ENCODE assay signal across 23 mouse cellular contexts in the genomic region with DNA sequence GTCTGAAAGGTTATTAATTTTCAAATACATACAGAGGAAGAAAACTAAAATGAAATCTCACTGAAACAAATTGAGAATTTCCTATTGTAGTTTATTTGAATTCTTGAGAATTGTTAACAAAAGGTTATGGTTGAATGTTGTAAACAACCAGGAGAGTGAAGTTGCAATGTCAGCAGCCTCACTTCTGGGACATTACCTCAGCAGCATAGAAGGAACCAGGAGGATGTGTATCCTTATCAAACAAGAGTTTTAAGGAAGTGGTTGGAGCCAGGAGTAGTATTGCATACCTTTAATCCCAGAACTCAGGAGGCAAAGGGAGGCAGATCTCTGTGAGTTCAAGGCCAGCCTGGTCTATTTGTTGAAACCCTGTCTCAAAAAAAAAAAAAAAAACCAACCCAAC. TPM values are rescaled to one million over a fixed set of nuclear protein-coding genes. Genes with fewer than 3 reads are reported as not detected.
DNase-seq lines count a peak whose midpoint lies in the region; ATAC-seq and TF ChIP-seq lines count a peak whose summit lies in the region.
"Had no signal": no experiment of that assay in that cellular context is flagged by ENCODE, and none has a peak within 500 bp of the region (broad histone marks: within the 10 kb centered on the region; RNA-seq: fewer than 3 reads in every experiment).

No protein-coding gene starts in this region.

- H3K36me3 ChIP-seq in heart, adult 2 months (ENCODE audit: control insufficient read depth, insufficient read depth, low read length) = no peaks in the 10 kb centered on the region
- H3K36me3 ChIP-seq in midbrain, embryonic 11.5 days (ENCODE audit: control insufficient read depth, insufficient read depth, low read length) = no peaks in the 10 kb centered on the region
- H3K36me3 ChIP-seq in midbrain, embryonic 15.5 days (replicated peaks) = no peaks in the 10 kb centered on the region
- H3K36me3 ChIP-seq in MEL (ENCODE audit: control insufficient read depth in 1 of 2, insufficient read depth in 2 of 2, low read length in 2 of 2) = peaks cover 3 to 41% of the 10 kb centered on the region in 2 experiments; a peak in 3 of 4 replicates

- no peaks in the 10 kb centered on the region for H3K9me3 ChIP-seq in midbrain, embryonic 11.5 days (ENCODE audit: control insufficient read depth, low read length)
- no peaks in the 10 kb centered on the region for H3K9me3 ChIP-seq in midbrain, embryonic 15.5 days
- no peaks in the 10 kb centered on the region for H3K9me3 ChIP-seq in MEL (replicated peaks; ENCODE audit: insufficient read depth, low read length)
- H3K9me3 ChIP-seq: G1E had no signal

- no peak for ATAC-seq in midbrain, embryonic 11.5 days (ENCODE audit: low FRiP score)
- no peak for ATAC-seq in midbrain, embryonic 15.5 days (replicated peaks)
- ATAC-seq in granulocyte monocyte progenitor cell, adult 5-6 weeks (replicated peaks; ENCODE audit: poor library complexity, severe bottlenecking) = peak; percentile 37; the same call in 1 of the 2 replicates
- ATAC-seq: activated CD4-positive, CD25-positive, alpha-beta regulatory T cell, adult 4 months; CD4-positive, CD25-positive, alpha-beta regulatory T cell, adult 4 months; Patski had no signal

- no peaks in the 10 kb centered on the region for H3K79me2 ChIP-seq in heart, adult 2 months (replicated peaks; ENCODE audit: control insufficient read depth, insufficient read depth, low read length)
- H3K79me2 ChIP-seq in MEL (ENCODE audit: control insufficient read depth, insufficient read depth, low read length, poor library complexity) = peaks cover 5% of the 10 kb centered on the region

- TF ChIP-seq POLR2A in heart, adult 2 months (IDR thresholded peaks at IDR 0.05; ENCODE audit: insufficient read depth, low read depth, low read length) = no peak
- TF ChIP-seq POLR2A in MEL (IDR thresholded peaks at IDR 0.05; ENCODE audit: control insufficient read depth in 1 of 2, insufficient read depth in 1 of 2, low read depth in 1 of 2, low read length in 2 of 2, poor library complexity in 1 of 2) = no peak

- no peak overlapping the region for H3K27ac ChIP-seq in heart, adult 2 months
- H3K27ac ChIP-seq in midbrain, embryonic 11.5 days (ENCODE audit: low read depth, low read length) = no peak overlapping the region
- no peak overlapping the region for H3K27ac ChIP-seq in midbrain, embryonic 15.5 days
- H3K27ac ChIP-seq in MEL (ENCODE audit: control insufficient read depth, low read depth, low read length) = no peak overlapping the region

- H3K4me3 ChIP-seq in heart, adult 2 months = no peak overlapping the region
- no peak overlapping the region for H3K4me3 ChIP-seq in midbrain, embryonic 11.5 days (ENCODE audit: low read depth, low read length)
- no peak overlapping the region for H3K4me3 ChIP-seq in midbrain, embryonic 15.5 days
- no peak overlapping the region for H3K4me3 ChIP-seq in MEL (ENCODE audit: control insufficient read depth in 1 of 2, insufficient read depth in 1 of 2, low read depth in 2 of 2, low read length in 2 of 2)

- intact Hi-C loops in heart, adult 2 months (cut with DNase I) = no loop called here

- TF ChIP-seq CTCF in heart, adult 2 months (IDR thresholded peaks at IDR 0.05) = no peak
- TF ChIP-seq CTCF in MEL (IDR thresholded peaks at IDR 0.05 in 2 of 3, conservative IDR thresholded peaks at IDR 0.05 in 1 of 3; ENCODE audit: control insufficient read depth in 1 of 3, insufficient read depth in 1 of 3, low read depth in 2 of 3, low read length in 3 of 3, poor library complexity in 1 of 3, severe bottlenecking in 1 of 3) = no peak

- peak; percentile 13 for DNase-seq in heart, adult 11 months
- DNase-seq in heart, adult 2 months = no peak
- DNase-seq in midbrain, embryonic 11.5 days (ENCODE audit: low spot score, missing footprints) = peak; percentile 6
- DNase-seq in MEL (ENCODE audit: low read depth, low spot score) = peak; percentile 47
- DNase-seq in layer of hippocampus, adult 8-10 months (ENCODE audit: low spot score in 2 of 2) = no peak
- DNase-seq in cerebellum, postnatal 14 days = no peak
- DNase-seq: adrenal gland, adult 2 months; adrenal gland, adult 8-10 months; adrenal gland, postnatal 10 days; adrenal gland, postnatal 14 days; adrenal gland, postnatal 25 days; adrenal gland, postnatal 36 days; B cell, adult 2 months; cerebellum, adult 11 months; cerebellum, adult 11-12 months; cerebellum, adult 18-20 months had no signal

- no peak for TF ChIP-seq EP300 in heart, adult 2 months (IDR thresholded peaks at IDR 0.05; ENCODE audit: insufficient read depth, low read depth, low read length)
- no peak; a peak in 1 of 4 replicates for TF ChIP-seq EP300 in MEL (IDR thresholded peaks at IDR 0.05; ENCODE audit: low read depth in 1 of 2, low read length in 2 of 2)

- H3K4me1 ChIP-seq in heart, adult 2 months (ENCODE audit: control insufficient read depth, insufficient read depth, low read length) = no peaks in the 10 kb centered on the region
- H3K4me1 ChIP-seq in midbrain, embryonic 11.5 days (ENCODE audit: control insufficient read depth, insufficient read depth, low read length) = no peaks in the 10 kb centered on the region
- 0 out of 2 replicates have a peak, but pooled peaks cover 2% of the 10 kb centered on the region for H3K4me1 ChIP-seq in midbrain, embryonic 15.5 days
- peaks cover 26 to 30% of the 10 kb centered on the region in 2 experiments for H3K4me1 ChIP-seq in MEL (ENCODE audit: control insufficient read depth in 1 of 2, insufficient read depth in 2 of 2, low read length in 2 of 2)

- no peak overlapping the region for H3K4me2 ChIP-seq in midbrain, embryonic 11.5 days
- H3K4me2 ChIP-seq in midbrain, embryonic 15.5 days = no peak overlapping the region

- no peak overlapping the region for H3K9ac ChIP-seq in heart, adult 2 months (ENCODE audit: low read depth, low read length)
- H3K9ac ChIP-seq in midbrain, embryonic 11.5 days (ENCODE audit: low read length) = no peak overlapping the region
- no peak overlapping the region for H3K9ac ChIP-seq in midbrain, embryonic 15.5 days
- no peak overlapping the region for H3K9ac ChIP-seq in MEL (ENCODE audit: control insufficient read depth, low read depth, low read length, poor library complexity, severe bottlenecking)

- TF ChIP-seq RAD21 in MEL (IDR thresholded peaks at IDR 0.05; ENCODE audit: low read depth, low read length) = no peak

- H3K27me3 ChIP-seq in heart, adult 2 months (ENCODE audit: control insufficient read depth, insufficient read depth, low read length) = no peaks in the 10 kb centered on the region
- H3K27me3 ChIP-seq in midbrain, embryonic 11.5 days (ENCODE audit: control insufficient read depth, insufficient read depth, low read length) = no peaks in the 10 kb centered on the region
- H3K27me3 ChIP-seq in midbrain, embryonic 15.5 days (replicated peaks) = no peaks in the 10 kb centered on the region
- no peaks in the 10 kb centered on the region for H3K27me3 ChIP-seq in MEL (ENCODE audit: control insufficient read depth in 1 of 2, insufficient read depth in 2 of 2, low read length in 2 of 2)
- H3K27me3 ChIP-seq: CH12.LX, Patski had no signal

TF ChIP-seq in MEL, 35 proteins besides CTCF, POLR2A, EP300 and RAD21:
- peak; percentile 59 for TF ChIP-seq ETS1 (IDR thresholded peaks at IDR 0.05; ENCODE audit: low read depth, low read length)
- peak; percentile 75 for TF ChIP-seq MAFK (IDR thresholded peaks at IDR 0.05; ENCODE audit: borderline replicate concordance, low read depth, low read length)
- TF ChIP-seq ZMIZ1 (IDR thresholded peaks at IDR 0.05; ENCODE audit: low read depth, low read length) = no peak
- no peak for TF ChIP-seq HCFC1 (IDR thresholded peaks at IDR 0.05; ENCODE audit: low read depth, low read length)
- TF ChIP-seq BHLHE40 (IDR thresholded peaks at IDR 0.05; ENCODE audit: borderline replicate concordance, low read depth, low read length) = no peak
- TF ChIP-seq JUND (IDR thresholded peaks at IDR 0.05; ENCODE audit: low read depth, low read length) = no peak
- TF ChIP-seq GATA1 (IDR thresholded peaks at IDR 0.05; ENCODE audit: low read depth, low read length) = peak; percentile 36; the same call in 1 of the 2 replicates

RNA-seq across cellular contexts. Expression of a gene that starts 37.2 kb away (rescaled TPM):
- total RNA-seq in heart, adult 2 months (2021) = 1 to 10 TPM; 7.4 to 9.4 TPM
- 2.6 and 2.8 TPM in 2 replicates for polyA plus RNA-seq in heart, adult 2 months (2012; rRNA removed)
- 7.2 and 8.2 TPM in 2 replicates for polyA plus RNA-seq in midbrain, embryonic 11.5 days (2014; fragmentation: Nextera tagmentation; extraction: Ambion mirVana)
- 8.0 and 8.1 TPM in 2 replicates for polyA plus RNA-seq in midbrain, embryonic 15.5 days (2015; fragmentation: Nextera tagmentation; extraction: Ambion mirVana)
- 20.9 and 21.7 TPM in 2 replicates for total RNA-seq in MEL (2012; rRNA removed)
- polyA plus RNA-seq in MEL (2012; ENCODE audit: insufficient read depth in 1 of 2, insufficient read length in 2 of 2, low read depth in 1 of 2, low replicate concordance in 2 of 2, missing spikeins in 1 of 2) = 100 to 1,000 TPM in 1 of 2 experiments, 10 to 100 TPM in 1; 20.0 to 133 TPM
- 33.1 and 34.4 TPM in 2 replicates for total RNA-seq in granulocyte monocyte progenitor cell, adult 5-6 weeks (2014; fragmentation: Nextera tagmentation)
- 45.1 and 49.9 TPM in 2 replicates for total RNA-seq in granulocyte monocyte progenitor cell, adult 5-6 weeks (2017)
- total RNA-seq in layer of hippocampus, adult 8-10 months (2022) = 10 to 100 TPM; 22.9 to 25.2 (median 24.0) TPM

RNA-seq across cellular contexts. Expression of a gene that starts 52.2 kb away (rescaled TPM):
- total RNA-seq in heart, adult 2 months (2021) = 1 to 10 TPM; 8.8 to 9.9 TPM
- 9.2 and 14.1 TPM in 2 replicates for polyA plus RNA-seq in heart, adult 2 months (2012; rRNA removed)
- polyA plus RNA-seq in midbrain, embryonic 11.5 days (2014; fragmentation: Nextera tagmentation; extraction: Ambion mirVana) = 22.7 and 24.0 TPM in 2 replicates
- polyA plus RNA-seq in midbrain, embryonic 15.5 days (2015; fragmentation: Nextera tagmentation; extraction: Ambion mirVana) = 38.3 and 38.5 TPM in 2 replicates
- total RNA-seq in MEL (2012; rRNA removed) = 9.6 and 11.1 TPM in 2 replicates
- 10 to 100 TPM in 1 of 2 experiments, not detected in 1; 16.2 TPM for polyA plus RNA-seq in MEL (2012; ENCODE audit: insufficient read depth in 1 of 2, insufficient read length in 2 of 2, low read depth in 1 of 2, low replicate concordance in 2 of 2, missing spikeins in 1 of 2)
- 56.3 and 72.2 TPM in 2 replicates for total RNA-seq in granulocyte monocyte progenitor cell, adult 5-6 weeks (2014; fragmentation: Nextera tagmentation)
- 58.0 and 81.3 TPM in 2 replicates for total RNA-seq in granulocyte monocyte progenitor cell, adult 5-6 weeks (2017)
- total RNA-seq in layer of hippocampus, adult 8-10 months (2022) = 10 to 100 TPM; 71.9 to 83.2 (median 78.0) TPM

Comparison
In these comparisons a context has a peak if more than half of its experiments do, and no peak if none do; other contexts are left out.
1. DNase-seq: peak in heart, adult 11 months (single experiment), midbrain, embryonic 11.5 days (single experiment) and MEL (single experiment); none in heart, adult 2 months (0 of 2), layer of hippocampus, adult 8-10 months (0 of 2) and cerebellum, postnatal 14 days (0 of 2).